Mouse (Mus musculus) embryonic facial prominence, embryonic 11.5 days (tissue): ENCODE results near the gene Fcrl6. TPM values are rescaled to one million over a fixed set of nuclear protein-coding genes. Genes with fewer than 3 reads are reported as not detected.

Experiments
- ATAC-seq: fragments of 200-750 bp; cut with Nextera tagmentation; replicated peaks from 2 replicates; pipeline ENCODE4 v1.8.0; 2017; ENCODE audit warnings: low read depth; ENCODE audit not compliant: insufficient number of reproducible peaks, low FRiP score, low TSS enrichment
- DNase-seq: peaks from one replicate; pipeline ENCODE4 v3.0.0-alpha.2; 2015; ENCODE audit warnings: low spot score
- H3K27ac ChIP-seq: fragments of 300-500 bp; sonication (generic); replicated peaks from 2 replicates; pipeline ENCODE4 v1.5.1; 2014; ENCODE audit warnings: mild to moderate bottlenecking, low read depth, low read length, control low read depth
- H3K27me3 ChIP-seq: fragments of 300-500 bp; sonication (generic); 2 replicates; pipeline ENCODE4 v1.6.1; 2014; ENCODE audit warnings: mild to moderate bottlenecking, low read length, moderate library complexity, mixed read lengths; ENCODE audit not compliant: control insufficient read depth, insufficient read depth
- H3K36me3 ChIP-seq: fragments of 300-500 bp; sonication (generic); replicated peaks from 2 replicates; pipeline ENCODE4 v1.6.1; 2014; ENCODE audit warnings: low read depth, mild to moderate bottlenecking, low read length, moderate library complexity, mixed read lengths; ENCODE audit not compliant: control insufficient read depth, insufficient read depth
- H3K4me1 ChIP-seq: fragments of 300-500 bp; sonication (generic); 2 replicates; pipeline ENCODE4 v1.6.1; 2014; ENCODE audit warnings: low read length, mixed read lengths; ENCODE audit not compliant: control insufficient read depth, insufficient read depth
- H3K4me2 ChIP-seq: fragments of 300-500 bp; sonication (generic); 2 replicates; pipeline ENCODE4 v1.6.1; 2014; ENCODE audit warnings: low read depth, mild to moderate bottlenecking, control low read depth, low read length, moderate library complexity
- H3K4me3 ChIP-seq: fragments of 300-500 bp; sonication (generic); 2 replicates; pipeline ENCODE4 v1.5.1; 2014; ENCODE audit warnings: low read depth, low read length, control low read depth
- H3K9ac ChIP-seq: fragments of 300-500 bp; sonication (generic); replicated peaks from 2 replicates; pipeline ENCODE4 v1.6.1; 2014; ENCODE audit warnings: mild to moderate bottlenecking, control low read depth, low read length
- H3K9me3 ChIP-seq: fragments of 300-500 bp; sonication (generic); replicated peaks from 2 replicates; pipeline ENCODE4 v1.6.1; 2016; ENCODE audit warnings: mild to moderate bottlenecking, low read length, inconsistent platforms, mixed read lengths; ENCODE audit not compliant: control insufficient read depth
- WGBS: fragments of 180-500 bp; shearing (Covaris S2); extraction: QIAGEN DNeasy Blood & Tissue Kit; methylation state at CpG from one replicate; pipeline ENCODE4 v1.1.7; 2014; 5-methylcytosine and 5-hydroxymethylcytosine counted together
- polyA plus RNA-seq: library from polyadenylated mRNA; unstranded; fragments of >200 nt; fragmentation: Nextera tagmentation; extraction: Ambion mirVana; gene quantifications from 2 replicates; pipeline ENCODE4 v1.2.1, GENCODE M21; 2014

Fcrl6 gene
- polyA plus RNA-seq, 1 experiment from 2014 or later: 0.11 TPM

GRCm38 (mm10) chr1:172611304-172611703 is 9.0 kb upstream of the Fcrl6 start:
- WGBS: 85% methylated on average over 10 of the region's 10 CpGs
- H3K27me3 ChIP-seq: no peaks in the 10 kb centered on the region
- no peak overlapping the region for H3K27ac ChIP-seq
- H3K36me3 ChIP-seq: no peaks in the 10 kb centered on the region
- H3K9ac ChIP-seq: no peak overlapping the region
- DNase-seq (no peak), ATAC-seq (no peak)
- H3K4me2 ChIP-seq: no peak overlapping the region
- H3K4me3 ChIP-seq: no peak overlapping the region
- H3K9me3 ChIP-seq: no peaks in the 10 kb centered on the region
- H3K4me1 ChIP-seq: no peaks in the 10 kb centered on the region

GRCm38 (mm10) chr1:172594495-172594894 is 7.9 kb downstream of the Fcrl6 start:
- DNase-seq: peak; percentile 75
- no peaks in the 10 kb centered on the region for H3K9me3 ChIP-seq
- no peak overlapping the region for H3K4me3 ChIP-seq
- ATAC-seq: no peak
- H3K4me2 ChIP-seq: no peak overlapping the region
- no peaks in the 10 kb centered on the region for H3K4me1 ChIP-seq
- H3K36me3 ChIP-seq: no peaks in the 10 kb centered on the region
- H3K9ac ChIP-seq: no peak overlapping the region
- H3K27ac ChIP-seq: no peak overlapping the region
- H3K27me3 ChIP-seq: no peaks in the 10 kb centered on the region

- H3K4me3 ChIP-seq: no peak overlapping the region
- no peaks in the 10 kb centered on the region for H3K36me3 ChIP-seq
- no peaks in the 10 kb centered on the region for H3K27me3 ChIP-seq
- 90% methylated on average over 2 of the region's 2 CpGs for WGBS
- ATAC-seq: no peak
- DNase-seq: no peak
- H3K9me3 ChIP-seq: no peaks in the 10 kb centered on the region
- no peaks in the 10 kb centered on the region for H3K4me1 ChIP-seq
- H3K4me2 ChIP-seq: no peak overlapping the region
- no peak overlapping the region for H3K27ac ChIP-seq
- no peak overlapping the region for H3K9ac ChIP-seq
These were observed 8.4 kb downstream of the Fcrl6 start for GRCm38 (mm10) chr1:172593956-172594355.

GRCm38 (mm10) chr1:172593321-172593720 is 9.0 kb downstream of the Fcrl6 start:
- DNase-seq: no peak
- no peaks in the 10 kb centered on the region for H3K36me3 ChIP-seq
- no peak overlapping the region for H3K27ac ChIP-seq
- no peaks in the 10 kb centered on the region for H3K9me3 ChIP-seq
- 62% methylated on average over 3 of the region's 3 CpGs for WGBS
- no peak overlapping the region for H3K9ac ChIP-seq
- H3K4me2 ChIP-seq: no peak overlapping the region
- no peaks in the 10 kb centered on the region for H3K4me1 ChIP-seq
- H3K27me3 ChIP-seq: no peaks in the 10 kb centered on the region
- no peak for ATAC-seq
- no peak overlapping the region for H3K4me3 ChIP-seq

GRCm38 (mm10) chr1:172590385-172590784 is 12.0 kb downstream of the Fcrl6 start, which contains the start of gene Slamf8:
TSS of gene Slamf8 (minus strand) at chr1:172590568.
- H3K4me3 ChIP-seq: no peak within 1 kb of the TSS
- H3K9ac ChIP-seq: no peak within 1 kb of the TSS
- no peak for ATAC-seq
- no peak within 1 kb of the TSS for H3K27ac ChIP-seq
- DNase-seq: no peak
- H3K36me3 ChIP-seq: no peaks in the 10 kb centered on the region
- H3K4me2 ChIP-seq: no peak within 1 kb of the TSS
- H3K9me3 ChIP-seq: no peaks in the 10 kb centered on the region
- no peaks in the 10 kb centered on the region for H3K4me1 ChIP-seq
- no peaks in the 10 kb centered on the region for H3K27me3 ChIP-seq
- 87% methylated on average over 7 of the region's 7 CpGs for WGBS

- no peak overlapping the region for H3K27ac ChIP-seq
- WGBS: 25% methylated on average over 26 of the region's 26 CpGs
These were observed 16.5 kb downstream of the Fcrl6 start for GRCm38 (mm10) chr1:172585612-172586567.

GRCm38 (mm10) chr1:172585026-172585425 is 17.3 kb downstream of the Fcrl6 start:
- Histone ChIP-seq H3K4me3 (no peak overlapping the region), H3K9ac (no peak overlapping the region), H3K4me1 (no peaks in the 10 kb centered on the region), H3K27ac (no peak overlapping the region), H3K36me3 (no peaks in the 10 kb centered on the region), H3K4me2 (no peak overlapping the region), H3K9me3 (no peaks in the 10 kb centered on the region), H3K27me3 (no peaks in the 10 kb centered on the region; the same call in 1 of the 2 replicates)
- no peak for DNase-seq
- 47% methylated on average over 4 of the region's 4 CpGs for WGBS
- no peak for ATAC-seq

More at GRCm38 (mm10) chr1:172585612-172586567, 16.5 kb downstream of the Fcrl6 start:
- no peaks in the 10 kb centered on the region; the same call in 1 of the 2 replicates for H3K27me3 ChIP-seq
- H3K9ac ChIP-seq: no peak overlapping the region
- no peak overlapping the region for H3K4me3 ChIP-seq
- ATAC-seq (peak; percentile 56; the same call in 1 of the 2 replicates), DNase-seq (peak; percentile 36)
- no peaks in the 10 kb centered on the region for H3K4me1 ChIP-seq
- no peaks in the 10 kb centered on the region for H3K9me3 ChIP-seq
- H3K36me3 ChIP-seq: no peaks in the 10 kb centered on the region
- H3K4me2 ChIP-seq: no peak overlapping the region

- WGBS: 91% methylated on average over 6 of the region's 6 CpGs
- no peak overlapping the region for H3K4me3 ChIP-seq
- no peaks in the 10 kb centered on the region for H3K36me3 ChIP-seq
- ATAC-seq (no peak), DNase-seq (no peak)
- no peaks in the 10 kb centered on the region for H3K9me3 ChIP-seq
- H3K27ac ChIP-seq: no peak overlapping the region
- H3K9ac ChIP-seq: no peak overlapping the region
- H3K4me2 ChIP-seq: no peak overlapping the region
- no peaks in the 10 kb centered on the region for H3K4me1 ChIP-seq
- H3K27me3 ChIP-seq: no peaks in the 10 kb centered on the region; the same call in 1 of the 2 replicates
These were observed 18.1 kb downstream of the Fcrl6 start for GRCm38 (mm10) chr1:172584271-172584670.
